Mouse (Mus musculus) liver, adult 2 months (tissue): ENCODE data around the gene Gm20388.

Experiments
- CTCF ChIP-seq: fragments of 200-500 bp; IDR thresholded peaks from 2 replicates; pipeline ENCODE4 v1.5.1; 2011; ENCODE audit warnings: low read depth, low read length, control low read depth
- POLR2A ChIP-seq: fragments of 200-500 bp; IDR thresholded peaks from 2 replicates; pipeline ENCODE4 v1.6.1; 2011; ENCODE audit warnings: low read length, control low read depth; ENCODE audit not compliant: insufficient read depth; ENCODE audit errors: extremely low read depth

GRCm38 (mm10) chr8:120966557-120966956 is 1055.9 kb downstream of the Gm20388 start:
- no peak for TF ChIP-seq POLR2A
- no peak for TF ChIP-seq CTCF
